Mouse (Mus musculus): Measurements from ENCODE around the gene Sap30. TPM values are rescaled to one million over a fixed set of nuclear protein-coding genes. Genes with fewer than 3 reads are reported as not detected.
A peak's percentile ranks its signal among the peaks of the same experiment; 100 is the strongest.

Gene Sap30
- polyA plus RNA-seq, 1 experiment = 20.5 TPM

DNA sequence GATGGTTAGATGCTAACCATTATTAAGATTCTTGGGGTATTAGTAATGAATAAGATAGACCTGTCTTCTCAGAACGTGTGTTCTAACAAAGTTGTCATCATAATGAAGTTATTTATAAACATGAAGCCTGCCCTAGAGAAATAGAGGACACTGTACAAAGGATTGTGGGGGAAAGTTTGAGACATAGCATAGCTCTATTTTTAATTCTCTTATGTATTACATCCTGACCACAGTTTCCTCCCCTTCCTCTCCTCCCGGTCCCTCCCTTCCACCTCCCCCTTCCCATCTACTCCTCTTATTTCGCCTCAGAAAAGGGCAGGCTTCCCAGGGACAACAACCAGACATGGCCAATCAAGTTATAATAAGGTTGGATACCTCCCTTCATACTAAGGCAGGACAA lies 9.3 kb downstream of the Sap30 start:
- H3K79me2 ChIP-seq (ENCODE audit: control insufficient read depth, insufficient read depth) = no peaks in the 10 kb centered on the region
- H3ac ChIP-seq (ENCODE audit: control insufficient read depth, insufficient read length, low read depth) = no peak overlapping the region
- H3K27me3 ChIP-seq (ENCODE audit: control insufficient read depth, insufficient read depth, insufficient read length) = no peaks in the 10 kb centered on the region
- no peak overlapping the region for H3K4me3 ChIP-seq (ENCODE audit: insufficient read depth, poor library complexity, severe bottlenecking)
- H3K79me3 ChIP-seq (ENCODE audit: low read depth) = no peaks in the 10 kb centered on the region
- peaks cover 15% of the 10 kb centered on the region for H3K36me3 ChIP-seq (ENCODE audit: control insufficient read depth, insufficient read depth)
- TF ChIP-seq FOSL1 (IDR thresholded peaks at IDR 0.05; ENCODE audit: insufficient read depth, low read length, poor library complexity, severe bottlenecking) (no peak), MYOD1 (IDR thresholded peaks at IDR 0.05; ENCODE audit: control insufficient read depth, insufficient read length, low read depth) (no peak), USF1 (IDR thresholded peaks at IDR 0.05; ENCODE audit: low read depth) (no peak), MYOG (IDR thresholded peaks at IDR 0.05; ENCODE audit: control insufficient read depth, extremely low read depth, insufficient read length) (no peak), CEBPB (IDR thresholded peaks at IDR 0.05; ENCODE audit: low read depth) (no peak)

DNA sequence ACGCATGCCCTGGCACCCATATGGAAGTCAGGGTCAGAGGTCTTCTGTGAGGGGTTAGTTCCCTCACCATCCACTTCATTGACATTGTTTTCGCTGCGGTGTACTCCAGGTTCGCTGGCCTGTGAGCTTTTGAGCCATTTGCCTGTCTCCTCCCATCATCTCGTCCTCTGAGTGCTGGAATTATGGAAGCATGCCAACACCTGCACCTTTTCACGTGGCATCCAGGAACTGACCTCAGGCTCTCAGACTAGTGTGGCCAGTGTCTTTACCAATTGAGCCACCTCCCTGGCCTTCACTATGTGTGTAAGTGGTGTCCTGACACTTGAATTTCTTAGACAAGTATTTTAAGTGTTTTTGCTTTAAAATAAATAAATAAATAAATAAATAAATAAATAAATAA lies 13.9 kb downstream of the Sap30 start:
- H3K36me3 ChIP-seq (ENCODE audit: control insufficient read depth, insufficient read depth) = no peaks in the 10 kb centered on the region
- TF ChIP-seq FOSL1 (IDR thresholded peaks at IDR 0.05; ENCODE audit: insufficient read depth, low read length, poor library complexity, severe bottlenecking) (no peak), MYOG (IDR thresholded peaks at IDR 0.05; ENCODE audit: control insufficient read depth, extremely low read depth, insufficient read length) (no peak), CTCF (IDR thresholded peaks at IDR 0.05; ENCODE audit: control insufficient read depth, insufficient read depth, insufficient read length) (no peak), USF1 (IDR thresholded peaks at IDR 0.05; ENCODE audit: low read depth) (no peak), MYOD1 (IDR thresholded peaks at IDR 0.05; ENCODE audit: control insufficient read depth, insufficient read length, low read depth) (no peak), CEBPB (IDR thresholded peaks at IDR 0.05; ENCODE audit: low read depth) (no peak)
- no peaks in the 10 kb centered on the region for H3K79me2 ChIP-seq (ENCODE audit: control insufficient read depth, insufficient read depth)
- H3K27me3 ChIP-seq (ENCODE audit: control insufficient read depth, insufficient read depth, insufficient read length) = no peaks in the 10 kb centered on the region
- H3K79me3 ChIP-seq (ENCODE audit: low read depth) = no peaks in the 10 kb centered on the region
- H3ac ChIP-seq (ENCODE audit: control insufficient read depth, insufficient read length, low read depth) = no peak overlapping the region
- H3K4me3 ChIP-seq (ENCODE audit: insufficient read depth, poor library complexity, severe bottlenecking) = no peak overlapping the region

- Histone ChIP-seq H3K27me3 (ENCODE audit: control insufficient read depth, insufficient read depth, insufficient read length) (no peaks in the 10 kb centered on the region), H3ac (ENCODE audit: control insufficient read depth, insufficient read length, low read depth) (no peak overlapping the region), H3K79me2 (ENCODE audit: control insufficient read depth, insufficient read depth) (no peaks in the 10 kb centered on the region), H3K36me3 (ENCODE audit: control insufficient read depth, insufficient read depth) (no peaks in the 10 kb centered on the region), H3K4me3 (ENCODE audit: insufficient read depth, poor library complexity, severe bottlenecking) (no peak overlapping the region), H3K79me3 (ENCODE audit: low read depth) (no peaks in the 10 kb centered on the region)
- TF ChIP-seq FOSL1 (IDR thresholded peaks at IDR 0.05; ENCODE audit: insufficient read depth, low read length, poor library complexity, severe bottlenecking) (no peak), CEBPB (IDR thresholded peaks at IDR 0.05; ENCODE audit: low read depth) (no peak), MAX (IDR thresholded peaks at IDR 0.05) (no peak), MYOD1 (IDR thresholded peaks at IDR 0.05; ENCODE audit: control insufficient read depth, insufficient read length, low read depth) (no peak), CTCF (IDR thresholded peaks at IDR 0.05; ENCODE audit: control insufficient read depth, insufficient read depth, insufficient read length) (no peak), MYOG (IDR thresholded peaks at IDR 0.05; ENCODE audit: control insufficient read depth, extremely low read depth, insufficient read length) (no peak), USF1 (IDR thresholded peaks at IDR 0.05; ENCODE audit: low read depth) (no peak)
Observed at GRCm38 (mm10) chr8:57470863-57471262, 16.8 kb downstream of the Sap30 start.

- no peaks in the 10 kb centered on the region for H3K79me3 ChIP-seq (ENCODE audit: low read depth)
- no peaks in the 10 kb centered on the region for H3K36me3 ChIP-seq (ENCODE audit: control insufficient read depth, insufficient read depth)
- no peaks in the 10 kb centered on the region for H3K27me3 ChIP-seq (ENCODE audit: control insufficient read depth, insufficient read depth, insufficient read length)
- H3K79me2 ChIP-seq (ENCODE audit: control insufficient read depth, insufficient read depth) = no peaks in the 10 kb centered on the region
- TF ChIP-seq FOSL1 (IDR thresholded peaks at IDR 0.05; ENCODE audit: insufficient read depth, low read length, poor library complexity, severe bottlenecking) (no peak), MAX (IDR thresholded peaks at IDR 0.05) (no peak), CEBPB (IDR thresholded peaks at IDR 0.05; ENCODE audit: low read depth) (no peak), CTCF (IDR thresholded peaks at IDR 0.05; ENCODE audit: control insufficient read depth, insufficient read depth, insufficient read length) (no peak), MYOD1 (IDR thresholded peaks at IDR 0.05; ENCODE audit: control insufficient read depth, insufficient read length, low read depth) (no peak), MYOG (IDR thresholded peaks at IDR 0.05; ENCODE audit: control insufficient read depth, extremely low read depth, insufficient read length) (no peak), USF1 (IDR thresholded peaks at IDR 0.05; ENCODE audit: low read depth) (no peak)
- no peak overlapping the region for H3K4me3 ChIP-seq (ENCODE audit: insufficient read depth, poor library complexity, severe bottlenecking)
- no peak overlapping the region for H3ac ChIP-seq (ENCODE audit: control insufficient read depth, insufficient read length, low read depth)
Observed at GRCm38 (mm10) chr8:57468624-57469023, 19.0 kb downstream of the Sap30 start.

GRCm38 (mm10) chr8:57463757-57464156 lies 23.9 kb downstream of the Sap30 start:
- Histone ChIP-seq H3K79me3 (ENCODE audit: low read depth) (no peaks in the 10 kb centered on the region), H3K79me2 (ENCODE audit: control insufficient read depth, insufficient read depth) (no peaks in the 10 kb centered on the region), H3ac (ENCODE audit: control insufficient read depth, insufficient read length, low read depth) (no peak overlapping the region)

GRCm38 (mm10) chr8:57462839-57463238 lies 24.8 kb downstream of the Sap30 start:
- TF ChIP-seq MYOD1 (IDR thresholded peaks at IDR 0.05; ENCODE audit: control insufficient read depth, insufficient read length, low read depth) = no peak
- no peak for TF ChIP-seq MYOG (IDR thresholded peaks at IDR 0.05; ENCODE audit: control insufficient read depth, extremely low read depth, insufficient read length)
- no peak for TF ChIP-seq MAX (IDR thresholded peaks at IDR 0.05)
- TF ChIP-seq CTCF (IDR thresholded peaks at IDR 0.05; ENCODE audit: control insufficient read depth, insufficient read depth, insufficient read length) = no peak
- TF ChIP-seq CEBPB (IDR thresholded peaks at IDR 0.05; ENCODE audit: low read depth) = no peak
- no peak for TF ChIP-seq FOSL1 (IDR thresholded peaks at IDR 0.05; ENCODE audit: insufficient read depth, low read length, poor library complexity, severe bottlenecking)
- no peak for TF ChIP-seq USF1 (IDR thresholded peaks at IDR 0.05; ENCODE audit: low read depth)
- H3K79me2 ChIP-seq (ENCODE audit: control insufficient read depth, insufficient read depth) = no peaks in the 10 kb centered on the region
- no peaks in the 10 kb centered on the region for H3K79me3 ChIP-seq (ENCODE audit: low read depth)
- H3K4me3 ChIP-seq (ENCODE audit: insufficient read depth, poor library complexity, severe bottlenecking) = no peak overlapping the region
- peaks cover 6% of the 10 kb centered on the region for H3K27me3 ChIP-seq (ENCODE audit: control insufficient read depth, insufficient read depth, insufficient read length)
- H3ac ChIP-seq (ENCODE audit: control insufficient read depth, insufficient read length, low read depth) = no peak overlapping the region
- no peaks in the 10 kb centered on the region for H3K36me3 ChIP-seq (ENCODE audit: control insufficient read depth, insufficient read depth)

More at GRCm38 (mm10) chr8:57463757-57464156, 23.9 kb downstream of the Sap30 start:
- no peaks in the 10 kb centered on the region for H3K36me3 ChIP-seq (ENCODE audit: control insufficient read depth, insufficient read depth)
- H3K4me3 ChIP-seq (ENCODE audit: insufficient read depth, poor library complexity, severe bottlenecking) = no peak overlapping the region
- TF ChIP-seq MAX (IDR thresholded peaks at IDR 0.05) (no peak), CTCF (IDR thresholded peaks at IDR 0.05; ENCODE audit: control insufficient read depth, insufficient read depth, insufficient read length) (no peak), FOSL1 (IDR thresholded peaks at IDR 0.05; ENCODE audit: insufficient read depth, low read length, poor library complexity, severe bottlenecking) (no peak), USF1 (IDR thresholded peaks at IDR 0.05; ENCODE audit: low read depth) (no peak), MYOG (IDR thresholded peaks at IDR 0.05; ENCODE audit: control insufficient read depth, extremely low read depth, insufficient read length) (no peak), CEBPB (IDR thresholded peaks at IDR 0.05; ENCODE audit: low read depth) (peak; percentile 55)
- H3K27me3 ChIP-seq (ENCODE audit: control insufficient read depth, insufficient read depth, insufficient read length) = peaks cover 4% of the 10 kb centered on the region

All from C2C12 (cell line).